Mouse (Mus musculus): Measurements from ENCODE around the gene Idnk. TPM values are rescaled to one million over a fixed set of nuclear protein-coding genes. Genes with fewer than 3 reads are reported as not detected.

Idnk gene
- 10 to 100 TPM; 27.5 to 27.7 TPM for total RNA-seq (2021)
- long read RNA-seq, experiment 1, transcript Idnk-202 (4 exons, 1,462 nt) = major isoform, 9 of 15 reads
- long read RNA-seq, experiment 1, partial matches to known transcripts = 0 of 15 reads
- long read RNA-seq, experiment 1, other reads (novel, unspliced or antisense) = 2 of 15 reads
- long read RNA-seq, experiment 2, transcript Idnk-202 (4 exons, 1,462 nt) = major isoform, 22 of 29 reads
- long read RNA-seq, experiment 2, partial matches to known transcripts = 1 of 29 reads
- long read RNA-seq, experiment 2, other reads (novel, unspliced or antisense) = 4 of 29 reads

DNA sequence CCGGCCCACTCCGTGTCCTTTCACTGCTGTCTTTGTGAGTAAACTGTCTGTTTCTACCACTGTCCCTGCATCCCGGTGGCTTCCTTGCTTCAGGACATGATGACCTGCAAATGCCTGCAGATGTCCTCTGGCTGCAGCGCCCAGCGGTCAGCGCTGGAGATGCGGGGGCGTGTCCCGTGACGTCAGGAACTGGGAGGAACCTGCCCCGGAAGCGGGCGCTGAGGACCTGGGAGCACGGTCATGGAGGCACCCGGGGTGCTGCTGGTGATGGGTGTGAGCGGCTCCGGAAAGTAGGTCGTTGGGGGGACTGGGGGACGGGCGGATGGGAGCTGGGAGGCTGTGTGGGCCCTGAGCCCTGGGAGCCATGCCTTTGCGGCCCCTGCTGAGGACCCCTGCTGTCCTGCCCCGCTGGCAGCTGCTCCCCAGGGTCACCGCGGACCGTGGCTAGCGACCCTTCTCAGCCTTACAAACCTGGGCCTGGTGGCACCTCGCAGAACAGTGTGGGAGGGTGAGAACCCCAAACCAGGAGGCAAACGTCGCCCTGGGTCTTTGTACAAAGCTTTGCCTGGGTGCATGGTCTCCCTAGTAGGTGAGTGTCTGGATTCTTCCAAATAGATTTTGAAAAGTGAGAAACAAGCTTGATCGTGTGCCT, at the start of gene Idnk:
Idnk (plus strand) TSS at position 203 of the 652 bp plus-strand sequence.
- peak; percentile 72 to 79 for DNase-seq (ENCODE audit: low spot score in 2 of 2)

- DNase-seq (ENCODE audit: low spot score in 2 of 2) = no peak
These were observed 46.1 kb upstream of the Idnk start for GRCm38 (mm10) chr13:58111306-58111705.

- no peak for DNase-seq (ENCODE audit: low spot score in 2 of 2)
These were observed 45.3 kb upstream of the Idnk start for GRCm38 (mm10) chr13:58112191-58112590.

GRCm38 (mm10) chr13:58112601-58113041, 44.8 kb upstream of the Idnk start:
- no peak for DNase-seq (ENCODE audit: low spot score in 2 of 2)

- DNase-seq (ENCODE audit: low spot score in 2 of 2) = peak; percentile 79 to 84
These were observed 44.2 kb upstream of the Idnk start, which contains the start of gene Klhl3 for GRCm38 (mm10) chr13:58113061-58113900. TSS of gene Klhl3 (minus strand) at chr13:58113592.

- no peak for DNase-seq (ENCODE audit: low spot score in 2 of 2)
These were observed 42.2 kb upstream of the Idnk start for GRCm38 (mm10) chr13:58115227-58115626.

DNA sequence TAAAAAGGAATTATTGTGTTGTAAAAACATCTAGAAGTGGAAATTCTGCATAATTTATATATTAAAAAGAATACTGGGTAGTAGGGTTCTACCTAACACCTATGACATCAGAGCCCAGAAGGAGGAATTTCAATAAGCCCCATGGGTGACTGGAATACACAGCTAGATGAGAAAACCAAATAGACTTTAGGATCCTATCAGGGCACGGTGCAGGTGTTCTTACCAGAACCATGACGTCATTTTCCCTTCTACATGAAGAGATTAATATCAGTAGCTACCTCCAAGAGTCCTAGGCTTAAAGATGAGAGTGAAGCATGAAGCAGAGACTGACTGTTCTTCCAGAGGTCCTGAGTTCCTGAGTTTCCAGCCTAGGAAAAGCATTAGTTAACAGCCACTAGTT, 40.6 kb upstream of the Idnk start:
- DNase-seq (ENCODE audit: low spot score in 2 of 2) = no peak

- DNase-seq (ENCODE audit: low spot score in 2 of 2) = peak; percentile 26 to 51
These were observed 40.0 kb upstream of the Idnk start for GRCm38 (mm10) chr13:58117318-58118017.

DNA sequence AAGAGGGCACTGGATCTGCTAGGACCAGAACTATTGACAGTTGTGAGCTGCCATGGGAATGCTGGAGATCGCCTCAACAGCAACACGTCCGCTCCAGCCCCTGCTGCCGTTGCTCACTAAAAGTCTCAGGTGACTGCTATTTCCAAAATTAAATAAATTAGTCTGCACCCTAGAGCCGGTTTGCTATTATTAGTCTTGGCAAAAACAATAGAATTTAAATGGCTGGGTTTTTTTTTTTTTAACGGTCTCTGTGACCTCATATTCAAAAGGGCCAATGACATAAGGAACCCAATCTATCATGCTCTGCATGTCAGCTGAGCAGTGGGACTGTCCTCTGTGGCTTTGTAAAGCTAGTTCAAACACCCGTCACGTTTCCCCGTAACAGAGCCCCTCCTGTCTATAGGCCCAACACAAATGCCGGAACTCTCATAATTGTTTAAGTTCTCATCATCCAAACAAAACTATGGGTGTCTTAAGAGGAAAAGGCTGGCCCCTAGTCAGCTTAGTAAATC, 34.6 kb upstream of the Idnk start:
- DNase-seq (ENCODE audit: low spot score in 2 of 2) = no peak

DNA sequence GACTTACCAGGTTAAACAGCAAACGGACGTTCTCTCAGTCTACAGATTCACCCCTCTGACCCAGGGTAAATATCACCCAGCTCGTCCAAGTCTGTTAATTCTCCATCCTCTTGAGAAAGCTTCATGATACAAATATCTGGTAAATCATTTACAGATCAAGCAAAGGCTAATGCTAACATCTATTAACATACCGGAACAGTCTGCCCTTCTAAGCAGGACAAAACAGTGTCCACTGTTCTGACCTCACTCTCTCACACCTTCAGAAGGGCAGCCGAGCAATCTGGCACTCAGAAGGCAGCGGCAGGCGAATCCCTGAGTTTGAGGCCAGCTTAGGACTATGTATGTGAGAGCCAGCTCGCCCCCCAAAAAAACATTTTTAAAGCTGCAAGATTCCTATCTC, 34.1 kb upstream of the Idnk start:
- no peak for DNase-seq (ENCODE audit: low spot score in 2 of 2)

DNA sequence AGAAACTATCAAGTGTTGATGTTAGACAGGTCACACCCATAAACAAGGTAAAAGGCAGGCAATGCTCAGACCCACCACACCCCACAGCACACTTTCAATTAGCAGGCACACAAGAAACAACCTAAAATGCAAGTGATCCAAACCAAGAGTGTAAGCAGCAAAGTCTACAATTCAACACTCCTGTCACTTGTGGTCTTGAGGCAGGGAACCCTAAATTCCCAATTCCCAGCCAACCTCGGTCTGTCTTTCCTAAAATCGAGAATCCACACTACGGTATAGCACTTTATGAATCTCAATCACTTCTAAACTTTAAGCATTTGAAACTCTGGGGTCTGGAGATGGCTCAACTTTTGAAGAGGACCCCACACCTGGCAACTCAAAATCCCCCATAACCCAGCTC, 33.2 kb upstream of the Idnk start:
- no peak for DNase-seq (ENCODE audit: low spot score in 2 of 2)

DNA sequence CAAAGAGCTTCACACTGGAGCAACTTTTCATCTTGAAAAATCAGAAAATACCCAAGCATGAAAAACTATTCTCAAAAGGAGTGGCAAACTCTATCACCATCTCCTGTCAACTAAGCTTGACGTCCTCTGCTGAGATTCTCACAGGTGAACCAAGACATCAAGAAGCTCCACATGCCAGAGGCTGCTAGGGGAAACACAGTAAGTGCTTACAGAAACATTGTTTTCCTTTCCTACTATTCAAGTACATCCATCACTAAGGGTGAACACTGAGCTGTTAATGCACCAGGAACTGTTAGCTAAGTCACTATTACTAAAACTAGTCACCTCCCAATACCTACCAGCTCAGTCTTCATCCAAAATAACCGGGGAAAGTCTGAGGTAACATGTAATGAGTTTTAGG, 32.5 kb upstream of the Idnk start:
- DNase-seq (ENCODE audit: low spot score in 2 of 2) = no peak

GRCm38 (mm10) chr13:58126126-58126525, 31.3 kb upstream of the Idnk start:
- peak; percentile 9 to 62 for DNase-seq (ENCODE audit: low spot score in 2 of 2)

- no peak for DNase-seq (ENCODE audit: low spot score in 2 of 2)
These were observed 30.3 kb upstream of the Idnk start for GRCm38 (mm10) chr13:58126862-58127765.

GRCm38 (mm10) chr13:58127766-58128361, 29.6 kb upstream of the Idnk start:
- DNase-seq (ENCODE audit: low spot score in 2 of 2) = peak in 1 of 2 experiments; percentile 86

DNA sequence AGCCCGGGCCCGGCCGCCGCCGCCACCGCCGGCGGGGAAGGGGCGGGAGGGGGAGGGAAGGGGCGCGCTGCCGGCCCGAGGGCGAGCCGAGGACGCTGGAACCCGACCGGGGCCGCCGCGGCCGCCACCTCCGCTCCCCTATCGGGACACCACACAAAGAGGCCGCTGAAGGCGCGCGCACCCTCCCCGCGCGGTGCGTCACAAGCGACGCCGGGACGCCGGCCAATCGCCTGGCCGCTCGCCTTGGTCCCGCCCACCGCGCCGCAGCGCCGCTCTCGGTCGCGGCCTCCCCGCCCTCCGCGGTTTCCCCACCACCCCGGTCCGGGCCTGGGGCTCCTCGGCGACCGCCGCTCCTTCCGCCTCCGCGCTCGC, 29.1 kb upstream of the Idnk start, which contains the start of gene Hnrnpa0:
Hnrnpa0 (minus strand) TSS at position 161 of the 372 bp plus-strand sequence.
- peak; percentile 95 to 97 for DNase-seq (ENCODE audit: low spot score in 2 of 2)

- peak; percentile 96 to 97 for DNase-seq (ENCODE audit: low spot score in 2 of 2)
These were observed 28.4 kb upstream of the Idnk start for GRCm38 (mm10) chr13:58128768-58129671.

- DNase-seq (ENCODE audit: low spot score in 2 of 2) = no peak
These were observed 27.7 kb upstream of the Idnk start for GRCm38 (mm10) chr13:58129687-58130246.
